Mouse (Mus musculus) effector memory CD4-positive, alpha-beta T cell, adult 7 months (primary cell): Measurements from ENCODE around the gene Gm11983. TPM values are rescaled to one million over a fixed set of nuclear protein-coding genes. Genes with fewer than 3 reads are reported as not detected.

ENCODE experiments used
- polyA plus RNA-seq: library from polyadenylated mRNA; unstranded; fragments of 100-300 nt; shearing (Covaris generic); gene quantifications from one replicate; pipeline ENCODE4 v1.2.1, GENCODE M21; 2017

Gm11983 gene
- not detected for polyA plus RNA-seq

GRCm38 (mm10) chr11:6837554-6837953 lies at the start of gene Gm11983:
TSS of gene Gm11983 (minus strand) at chr11:6837654.

Other genes with a start within 250 kb of the Gm11983 start
- 0.18 TPM for gene Nacad, start 231.6 kb downstream of the Gm11983 start, polyA plus RNA-seq
- 15.1 TPM for gene Tbrg4, start 211.6 kb downstream of the Gm11983 start, polyA plus RNA-seq
- gene Wap, start 199.0 kb downstream of the Gm11983 start, polyA plus RNA-seq = not detected
- gene Ramp3, start 179.1 kb downstream of the Gm11983 start, polyA plus RNA-seq = 609 TPM
- 0.39 TPM for gene Adcy1, start 225.8 kb upstream of the Gm11983 start, polyA plus RNA-seq